Mouse (Mus musculus) MEL (cell line): ENCODE data around the gene Ryr3.

ENCODE experiments used
- BHLHE40 ChIP-seq: IDR thresholded peaks from 2 replicates; pipeline ENCODE4 v1.6.1; 2012; ENCODE audit warnings: low read depth, mild to moderate bottlenecking, inconsistent platforms, low read length, improper control_type of control experiment, borderline replicate concordance
- CTCF ChIP-seq, 3 experiments: IDR thresholded peaks in 2 of 3; conservative IDR thresholded peaks in 1 of 3; 2 replicates each; pipeline ENCODE4 v1.5.1; 2011 to 2012; ENCODE audit warnings: low read length in 3 of 3, low read depth in 2 of 3, mild to moderate bottlenecking in 2 of 3, improper control_type of control experiment in 1 of 3, inconsistent platforms in 1 of 3, mixed read lengths in 1 of 3, moderate library complexity in 1 of 3; ENCODE audit not compliant: control insufficient read depth in 1 of 3, insufficient read depth in 1 of 3, poor library complexity in 1 of 3, severe bottlenecking in 1 of 3
- E2F4 ChIP-seq: IDR thresholded peaks from 2 replicates; pipeline ENCODE4 v1.6.1; 2011; ENCODE audit warnings: low read depth, low read length, improper control_type of control experiment, borderline replicate concordance
- EP300 ChIP-seq, 2 experiments: IDR thresholded peaks; 2 replicates each; pipeline ENCODE4 v1.6.1; 2011; ENCODE audit warnings: improper control_type of control experiment in 2 of 2, low read length in 2 of 2, low read depth in 1 of 2, mild to moderate bottlenecking in 1 of 2
- MAFK ChIP-seq: IDR thresholded peaks from 2 replicates; pipeline ENCODE4 v1.6.1; 2011; ENCODE audit warnings: low read depth, mild to moderate bottlenecking, low read length, improper control_type of control experiment, borderline replicate concordance
- POLR2A ChIP-seq, 2 experiments: IDR thresholded peaks; 2 replicates each; pipeline ENCODE4 v1.6.1; 2011 to 2012; ENCODE audit warnings: low read length in 2 of 2, mild to moderate bottlenecking in 2 of 2, control low read depth in 1 of 2, improper control_type of control experiment in 1 of 2, low read depth in 1 of 2, moderate library complexity in 1 of 2; ENCODE audit not compliant: control insufficient read depth in 1 of 2, insufficient read depth in 1 of 2, poor library complexity in 1 of 2
- POLR2AphosphoS2 ChIP-seq: IDR thresholded peaks from 2 replicates; pipeline ENCODE4 v1.6.1; 2011; ENCODE audit warnings: low read length, improper control_type of control experiment
- RAD21 ChIP-seq: IDR thresholded peaks from 2 replicates; pipeline ENCODE4 v1.6.1; 2011; ENCODE audit warnings: mild to moderate bottlenecking, low read depth, low read length, improper control_type of control experiment
- UBTF ChIP-seq: IDR thresholded peaks from 2 replicates; pipeline ENCODE4 v1.6.1; 2012; ENCODE audit warnings: low read depth, mild to moderate bottlenecking, inconsistent platforms, low read length, improper control_type of control experiment, moderate library complexity, borderline replicate concordance; ENCODE audit not compliant: insufficient read depth
- ZKSCAN1 ChIP-seq: IDR thresholded peaks from 2 replicates; pipeline ENCODE4 v1.6.1; 2012; ENCODE audit warnings: low read depth, mild to moderate bottlenecking, inconsistent platforms, low read length, improper control_type of control experiment, moderate library complexity

GRCm38 (mm10) chr2:112758732-112759131 is 458.2 kb downstream of the Ryr3 start:
- TF ChIP-seq POLR2AphosphoS2 (no peak), E2F4 (no peak), BHLHE40 (no peak), CTCF (IDR thresholded peaks at IDR 0.05 in 2 of 3, conservative IDR thresholded peaks at IDR 0.05 in 1 of 3; ENCODE audit: control insufficient read depth in 1 of 3, insufficient read depth in 1 of 3, low read depth in 2 of 3, low read length in 3 of 3, poor library complexity in 1 of 3, severe bottlenecking in 1 of 3) (no peak), RAD21 (no peak), UBTF (no peak), MAFK (peak; percentile 95), POLR2A (IDR thresholded peaks at IDR 0.05; ENCODE audit: control insufficient read depth in 1 of 2, insufficient read depth in 1 of 2, low read depth in 1 of 2, low read length in 2 of 2, poor library complexity in 1 of 2) (no peak), EP300 (IDR thresholded peaks at IDR 0.05; ENCODE audit: low read depth in 1 of 2, low read length in 2 of 2) (no peak), ZKSCAN1 (no peak)
